Mouse (Mus musculus) liver, postnatal 0 days (tissue): Measurements from ENCODE around the gene Psma3. TPM values are rescaled to one million over a fixed set of nuclear protein-coding genes. Genes with fewer than 3 reads are reported as not detected.

Source experiments
- ATAC-seq: fragments of 200-750 bp; cut with Nextera tagmentation; 2 replicates; pipeline ENCODE4 v1.8.0; 2017; ENCODE audit warnings: mild to moderate bottlenecking, moderate library complexity
- DNase-seq: peaks from one replicate; pipeline ENCODE4 v3.0.0-alpha.2; 2016
- H3K27ac ChIP-seq: fragments of 300-500 bp; sonication (generic); 2 replicates; pipeline ENCODE4 v1.5.1; 2014; ENCODE audit warnings: antibody characterized with exemption, moderate library complexity, mild to moderate bottlenecking, low read depth
- H3K27me3 ChIP-seq: fragments of 300-500 bp; sonication (generic); 2 replicates; pipeline ENCODE4 v1.6.1; 2014; ENCODE audit warnings: low read length, control low read depth, mixed read lengths; ENCODE audit not compliant: insufficient read depth
- H3K36me3 ChIP-seq: fragments of 300-500 bp; sonication (generic); replicated peaks from 2 replicates; pipeline ENCODE4 v1.6.1; 2014; ENCODE audit warnings: mild to moderate bottlenecking, control low read depth, low read length, moderate library complexity, mixed read lengths; ENCODE audit not compliant: insufficient read depth
- H3K4me1 ChIP-seq: fragments of 300-500 bp; sonication (generic); 2 replicates; pipeline ENCODE4 v1.6.1; 2014; ENCODE audit warnings: antibody characterized with exemption, mild to moderate bottlenecking, control low read depth; ENCODE audit not compliant: insufficient read depth
- H3K4me2 ChIP-seq: fragments of 300-500 bp; sonication (generic); 2 replicates; pipeline ENCODE4 v1.6.1; 2014; ENCODE audit warnings: low read depth, mild to moderate bottlenecking, low read length, moderate library complexity, mixed read lengths
- H3K4me3 ChIP-seq: fragments of 300-500 bp; sonication (generic); 2 replicates; pipeline ENCODE4 v1.5.1; 2014; ENCODE audit warnings: low read depth, low read length
- H3K9ac ChIP-seq: fragments of 300-500 bp; sonication (generic); replicated peaks from 2 replicates; pipeline ENCODE4 v1.6.1; 2014; ENCODE audit warnings: mild to moderate bottlenecking, moderate library complexity
- H3K9me3 ChIP-seq: fragments of 300-500 bp; sonication (generic); 2 replicates; pipeline ENCODE4 v1.6.1; 2016; ENCODE audit warnings: mild to moderate bottlenecking, control low read depth, low read length, mixed read lengths
- CTCF ChIP-seq: sonication (generic); IDR thresholded peaks from 2 replicates; pipeline ENCODE4 v1.5.1; 2016; ENCODE audit warnings: antibody characterized with exemption, low read depth
- EP300 ChIP-seq: IDR thresholded peaks from 2 replicates; pipeline ENCODE4 v1.6.1; 2016; ENCODE audit warnings: antibody characterized with exemption, low read depth, mild to moderate bottlenecking
- WGBS: fragments of 180-500 bp; shearing (Covaris S2); extraction: QIAGEN DNeasy Blood & Tissue Kit; methylation state at CpG from one replicate; pipeline ENCODE4 v1.1.7; 2014; ENCODE audit not compliant: insufficient replicate concordance; 5-methylcytosine and 5-hydroxymethylcytosine counted together
- polyA plus RNA-seq: library from polyadenylated mRNA; unstranded; fragments of >200 nt; fragmentation: Nextera tagmentation; extraction: Ambion mirVana; gene quantifications from 2 replicates; pipeline ENCODE4 v1.2.1, GENCODE M21; 2015

Psma3 gene
- polyA plus RNA-seq, 1 experiment from 2014 or later: 288 TPM

- Histone ChIP-seq H3K27me3 (no peaks in the 10 kb centered on the region), H3K9ac (0 out of 2 replicates have a peak overlapping the region, but pooled peaks have one; percentile 2), H3K36me3 (peaks cover 28% of the 10 kb centered on the region), H3K4me2 (peak overlapping the region; percentile 29), H3K9me3 (no peaks in the 10 kb centered on the region), H3K4me1 (peaks cover 13% of the 10 kb centered on the region), H3K27ac (peak overlapping the region; percentile 45), H3K4me3 (no peak overlapping the region)
- no peak for TF ChIP-seq CTCF
- peak; percentile 42; the same call in 1 of the 2 replicates for TF ChIP-seq EP300
- ATAC-seq (peak; percentile 68), DNase-seq (peak; percentile 60)
- WGBS: 8% methylated on average over 5 of the region's 5 CpGs
These were observed 25.0 kb downstream of the Psma3 start for GRCm38 (mm10) chr12:70999423-70999903.

DNA sequence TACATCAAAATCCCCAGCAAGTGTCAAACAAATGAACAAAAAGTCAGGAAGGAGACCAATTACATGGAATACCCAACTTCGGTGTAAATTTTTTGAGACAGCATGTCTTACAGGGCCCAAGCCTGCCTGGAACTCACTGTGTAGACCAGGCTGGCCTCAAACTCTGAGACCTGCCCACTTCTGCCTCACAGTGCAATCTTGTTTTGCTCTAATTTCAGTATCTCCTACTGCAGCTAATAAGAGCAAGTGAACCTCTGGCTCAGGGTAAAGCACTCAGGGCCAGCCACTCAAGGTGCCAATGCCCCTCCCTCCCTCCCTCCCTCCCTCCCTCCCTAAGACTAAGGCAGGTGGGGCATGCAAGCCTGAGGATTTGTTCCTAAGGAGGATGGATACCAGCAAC lies 25.9 kb downstream of the Psma3 start:
- H3K36me3 ChIP-seq: peaks cover 31% of the 10 kb centered on the region
- peaks cover 13% of the 10 kb centered on the region for H3K4me1 ChIP-seq
- no peak overlapping the region for H3K4me3 ChIP-seq

GRCm38 (mm10) chr12:71001456-71001855 lies 27.0 kb downstream of the Psma3 start:
- Histone ChIP-seq H3K4me3 (no peak overlapping the region), H3K27ac (0 out of 2 replicates have a peak overlapping the region, but pooled peaks have one; percentile 25), H3K4me2 (no peak overlapping the region), H3K27me3 (no peaks in the 10 kb centered on the region), H3K9ac (no peak overlapping the region), H3K9me3 (no peaks in the 10 kb centered on the region), H3K36me3 (peaks cover 29% of the 10 kb centered on the region), H3K4me1 (peaks cover 13% of the 10 kb centered on the region)
- 71% methylated on average over 6 of the region's 6 CpGs for WGBS
- no peak for DNase-seq
- TF ChIP-seq EP300 (no peak), CTCF (no peak)
- no peak for ATAC-seq

More for the DNA sequence above, 25.9 kb downstream of the Psma3 start:
- Histone ChIP-seq H3K27ac (peak overlapping the region; percentile 45), H3K9ac (no peak overlapping the region), H3K27me3 (no peaks in the 10 kb centered on the region), H3K4me2 (no peak overlapping the region), H3K9me3 (no peaks in the 10 kb centered on the region)
- ATAC-seq (no peak), DNase-seq (no peak)
- WGBS: 71% methylated on average over 1 of the region's 1 CpGs
- no peak for TF ChIP-seq CTCF
- TF ChIP-seq EP300: no peak

- no peak overlapping the region for H3K4me3 ChIP-seq
- peaks cover 36% of the 10 kb centered on the region for H3K36me3 ChIP-seq
- H3K4me2 ChIP-seq: no peak overlapping the region
- H3K27ac ChIP-seq: no peak overlapping the region
- TF ChIP-seq CTCF (no peak), EP300 (no peak)
- WGBS: 71% methylated on average over 5 of the region's 6 CpGs
- H3K9me3 ChIP-seq: no peaks in the 10 kb centered on the region
- H3K9ac ChIP-seq: no peak overlapping the region
- no peaks in the 10 kb centered on the region for H3K27me3 ChIP-seq
- ATAC-seq (no peak), DNase-seq (no peak)
- H3K4me1 ChIP-seq: peaks cover 8% of the 10 kb centered on the region
These were observed 29.5 kb downstream of the Psma3 start for GRCm38 (mm10) chr12:71003760-71004426.

- Histone ChIP-seq H3K9ac (no peak overlapping the region), H3K4me3 (no peak overlapping the region), H3K36me3 (peaks cover 51% of the 10 kb centered on the region), H3K27ac (no peak overlapping the region), H3K4me2 (no peak overlapping the region), H3K27me3 (no peaks in the 10 kb centered on the region), H3K9me3 (no peaks in the 10 kb centered on the region), H3K4me1 (no peaks in the 10 kb centered on the region; the same call in 1 of the 2 replicates)
- ATAC-seq: no peak
- no peak for TF ChIP-seq EP300
- 68% methylated on average over 6 of the region's 6 CpGs for WGBS
- DNase-seq: no peak
These were observed 31.7 kb downstream of the Psma3 start for GRCm38 (mm10) chr12:71006141-71006540.

DNA sequence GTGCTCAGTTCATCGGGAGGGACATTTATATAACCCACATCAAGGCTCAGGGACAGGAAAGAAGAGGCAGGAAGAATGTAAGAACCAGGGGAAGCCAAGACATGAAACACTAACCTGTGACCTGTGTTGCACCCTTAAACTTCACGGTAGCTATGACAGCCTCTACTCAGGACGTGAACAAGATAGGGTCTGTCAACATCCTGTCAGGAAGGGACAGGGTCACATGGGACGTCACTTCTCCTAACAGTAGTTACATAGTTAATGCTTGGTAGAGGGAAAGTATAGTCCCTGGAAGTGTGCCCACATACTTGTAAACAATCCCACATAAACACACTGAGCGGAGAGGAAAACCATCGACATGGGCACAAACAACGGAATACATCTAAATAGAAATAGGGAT lies 32.5 kb downstream of the Psma3 start:
- WGBS: 57% methylated on average over 7 of the region's 7 CpGs
- Histone ChIP-seq H3K4me1 (no peaks in the 10 kb centered on the region; the same call in 1 of the 2 replicates), H3K9me3 (no peaks in the 10 kb centered on the region), H3K27me3 (no peaks in the 10 kb centered on the region), H3K4me3 (no peak overlapping the region), H3K36me3 (peaks cover 52% of the 10 kb centered on the region), H3K9ac (no peak overlapping the region), H3K4me2 (no peak overlapping the region), H3K27ac (peak overlapping the region; percentile 24; the same call in 1 of the 2 replicates)
- DNase-seq: no peak
- peak; percentile 40; the same call in 1 of the 2 replicates for ATAC-seq
- TF ChIP-seq EP300 (no peak), CTCF (no peak)
